Mouse (Mus musculus) kidney, adult 2 months (tissue): ENCODE results near the gene Smim24.

Source experiments
- CTCF ChIP-seq: fragments of 200-500 bp; conservative IDR thresholded peaks from 2 replicates; pipeline ENCODE4 v1.5.1; 2011; ENCODE audit warnings: low read depth, mild to moderate bottlenecking, control low read depth, low read length, moderate library complexity, mixed read lengths; ENCODE audit not compliant: insufficient read depth, insufficient read length
- POLR2A ChIP-seq: fragments of 200-500 bp; IDR thresholded peaks from one replicate; pipeline ENCODE4 v1.6.1; 2011; ENCODE audit warnings: low read depth, low read length, control low read depth

- TF ChIP-seq CTCF = no peak
- TF ChIP-seq POLR2A = no peak
Measured at GRCm38 (mm10) chr10:81414682-81415081, 21.8 kb downstream of the Smim24 start.
